Mouse (Mus musculus): ENCODE results near the gene Mapkapk2. TPM values are rescaled to one million over a fixed set of nuclear protein-coding genes. Genes with fewer than 3 reads are reported as not detected.
A peak's percentile ranks its signal among the peaks of the same experiment; 100 is the strongest.

Mapkapk2 gene
- polyA plus RNA-seq, 1 experiment from 2014 or later: 23.1 TPM

DNA sequence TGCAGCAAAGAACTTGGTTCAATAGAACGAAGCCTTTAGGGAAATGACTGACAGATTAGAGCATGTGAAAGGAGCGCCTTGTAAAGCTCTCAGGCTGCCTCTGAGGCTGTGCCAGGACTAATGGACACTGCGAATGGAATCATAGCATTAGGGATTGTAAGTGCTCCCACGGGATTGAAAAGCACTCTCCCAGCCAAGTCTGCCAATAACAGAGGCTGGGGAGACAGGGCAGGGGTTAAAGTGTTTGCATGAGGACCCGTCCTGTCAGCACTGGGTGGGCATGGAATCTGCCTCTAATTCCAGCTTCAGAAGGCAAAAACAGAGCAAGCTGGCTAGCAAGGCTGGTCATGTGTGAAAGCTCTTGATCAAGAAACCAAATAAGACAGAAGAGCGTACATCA, 36.6 kb upstream of the Mapkapk2 start:
- 41% methylated on average over 6 of the region's 6 CpGs for whole genome bisulfite sequencing
- H3K9ac ChIP-seq: peak overlapping the region; percentile 58; the same call in 1 of the 2 replicates
- peak overlapping the region; percentile 64; the same call in 1 of the 2 replicates for H3K27ac ChIP-seq
- H3K4me2 ChIP-seq: peak overlapping the region; percentile 80
- H3K27me3 ChIP-seq: no peaks in the 10 kb centered on the region
- H3K4me3 ChIP-seq: peak overlapping the region; percentile 7; the same call in 1 of the 2 replicates
- no peak for ATAC-seq (ENCODE audit: low FRiP score)
- H3K9me3 ChIP-seq: no peaks in the 10 kb centered on the region
- peaks cover 42% of the 10 kb centered on the region for H3K4me1 ChIP-seq (replicated peaks)
- H3K36me3 ChIP-seq: peaks cover 20% of the 10 kb centered on the region

DNA sequence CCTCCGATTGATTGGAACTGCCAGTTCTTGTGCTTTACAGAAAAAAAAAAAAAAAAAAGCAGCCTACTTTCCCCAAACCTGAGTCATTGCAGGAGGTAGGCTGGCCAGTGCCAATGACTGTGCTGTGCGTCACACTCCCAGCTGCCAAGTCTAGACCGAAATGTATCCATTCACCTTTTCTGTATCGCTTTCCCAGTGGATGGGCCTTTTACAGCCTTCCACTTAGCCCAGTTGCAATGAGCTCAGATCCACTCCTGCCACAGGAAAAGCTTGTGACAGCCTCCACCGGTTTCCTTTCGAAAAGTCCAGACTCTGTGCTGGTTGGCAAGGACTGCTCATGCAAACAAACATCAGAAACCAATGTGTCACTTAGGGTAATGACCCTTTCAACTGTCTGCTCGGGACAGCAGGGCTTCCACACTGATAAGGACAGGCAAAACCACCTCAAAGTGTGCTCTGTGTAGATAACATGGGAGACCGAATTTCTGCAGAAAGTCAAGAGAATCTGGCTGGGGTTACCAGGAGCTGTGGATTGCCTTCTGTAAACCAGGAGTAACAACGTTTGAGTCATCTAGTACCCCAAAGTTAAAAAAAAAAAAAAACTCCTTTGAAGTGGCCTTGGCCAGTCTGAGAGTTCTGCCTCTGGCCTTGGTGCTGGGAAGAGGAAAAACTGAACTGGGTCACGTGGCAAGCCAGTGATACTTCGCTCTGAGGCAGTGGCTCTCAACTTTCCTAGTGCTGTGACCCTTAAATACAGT, 28.5 kb upstream of the Mapkapk2 start:
- Histone ChIP-seq H3K9me3 (no peaks in the 10 kb centered on the region), H3K4me3 (no peak overlapping the region), H3K9ac (no peak overlapping the region), H3K4me1 (replicated peaks) (no peaks in the 10 kb centered on the region), H3K4me2 (no peak overlapping the region), H3K27ac (no peak overlapping the region), H3K36me3 (peaks cover 42% of the 10 kb centered on the region), H3K27me3 (no peaks in the 10 kb centered on the region)
- no peak; the same call in 1 of the 2 replicates for ATAC-seq (ENCODE audit: low FRiP score)
- WGBS: 84% methylated on average over 11 of the region's 11 CpGs

DNA sequence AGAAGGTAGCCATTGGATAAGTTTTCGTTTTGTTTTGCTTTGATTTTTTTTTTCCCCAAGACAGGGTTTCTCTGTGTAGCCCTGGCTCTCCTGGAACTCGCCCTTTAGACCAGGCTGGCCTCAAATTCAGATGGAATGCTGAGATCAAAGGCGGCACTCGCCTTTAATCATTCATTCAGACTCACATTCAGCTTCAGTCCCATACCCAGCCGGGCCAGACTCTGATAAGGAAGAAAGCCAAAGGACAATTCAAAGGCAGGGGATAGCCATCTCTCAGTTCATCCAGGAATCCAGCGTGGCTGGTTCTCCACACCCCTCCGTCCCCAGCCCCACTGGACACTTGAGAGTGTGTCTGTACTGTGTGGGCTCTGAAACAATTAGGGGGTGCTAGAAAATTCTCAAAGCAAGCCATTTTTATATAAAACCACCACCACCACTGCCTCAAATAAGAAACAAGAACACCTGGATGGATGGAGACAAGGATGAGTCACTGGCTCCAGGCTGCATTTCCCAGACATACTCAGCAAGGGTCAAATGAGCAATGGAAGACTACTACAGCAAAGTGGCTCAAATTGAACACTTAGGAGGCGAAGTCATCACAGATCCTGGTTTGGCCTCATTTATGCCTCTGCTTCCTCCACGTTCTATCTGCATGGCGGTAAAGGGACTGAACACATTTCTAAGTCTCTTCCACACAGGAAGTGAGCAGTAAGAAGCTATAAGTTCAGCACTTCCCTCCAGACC, 26.1 kb upstream of the Mapkapk2 start:
- Histone ChIP-seq H3K27ac (no peak overlapping the region), H3K4me1 (replicated peaks) (no peaks in the 10 kb centered on the region), H3K4me3 (no peak overlapping the region), H3K9ac (no peak overlapping the region), H3K4me2 (no peak overlapping the region), H3K27me3 (no peaks in the 10 kb centered on the region), H3K9me3 (no peaks in the 10 kb centered on the region), H3K36me3 (peaks cover 19% of the 10 kb centered on the region)
- ATAC-seq (ENCODE audit: low FRiP score): no peak
- 70% methylated on average over 10 of the region's 10 CpGs for WGBS

DNA sequence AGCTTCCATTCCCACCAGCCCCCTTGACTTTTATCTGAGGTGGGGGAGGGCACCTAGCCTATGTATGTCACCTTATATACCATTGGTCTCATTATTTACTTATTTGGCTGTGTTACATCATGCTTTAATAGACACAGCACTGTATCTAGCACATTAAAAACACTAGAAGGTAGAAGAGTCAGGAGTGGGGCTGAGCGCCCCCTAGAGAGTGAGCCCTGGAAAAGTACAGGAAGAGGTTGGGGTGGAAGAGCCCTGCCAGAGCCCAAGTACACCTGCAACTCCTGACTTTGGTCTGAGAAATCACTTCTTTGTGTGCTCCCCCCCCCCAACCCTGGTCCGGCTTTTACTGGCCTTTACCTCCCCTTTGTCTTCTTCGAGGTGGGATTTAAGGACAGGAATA, 24.4 kb upstream of the Mapkapk2 start:
- Histone ChIP-seq H3K9ac (no peak overlapping the region), H3K4me1 (replicated peaks) (peaks cover 4% of the 10 kb centered on the region), H3K27ac (no peak overlapping the region), H3K4me2 (no peak overlapping the region), H3K9me3 (no peaks in the 10 kb centered on the region), H3K27me3 (no peaks in the 10 kb centered on the region), H3K36me3 (peaks cover 3% of the 10 kb centered on the region), H3K4me3 (no peak overlapping the region)
- 40% methylated on average over 3 of the region's 3 CpGs for WGBS
- no peak for ATAC-seq (ENCODE audit: low FRiP score)

DNA sequence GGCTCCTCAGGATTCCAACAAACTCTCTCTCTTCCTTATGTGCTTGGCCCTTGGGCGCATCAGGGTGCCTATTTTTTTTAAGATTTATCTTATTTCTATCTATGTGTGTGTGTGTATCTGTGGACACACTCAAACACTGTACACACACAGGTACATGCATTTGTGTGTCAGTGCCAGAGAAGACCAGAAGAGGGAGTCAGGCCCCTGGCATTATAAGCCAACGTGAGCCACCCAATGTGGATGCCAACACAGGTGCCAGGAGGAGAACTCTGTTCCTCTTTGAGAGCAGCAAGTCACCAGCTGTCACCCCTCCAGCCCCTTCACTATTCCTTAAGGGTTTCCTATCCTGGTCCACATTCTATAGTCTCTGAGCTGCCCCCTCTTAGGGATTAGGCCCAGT, 21.4 kb upstream of the Mapkapk2 start:
- Histone ChIP-seq H3K4me3 (no peak overlapping the region), H3K36me3 (no peaks in the 10 kb centered on the region), H3K4me1 (replicated peaks) (peaks cover 10% of the 10 kb centered on the region), H3K27ac (no peak overlapping the region), H3K27me3 (0 out of 2 replicates have a peak, but pooled peaks cover 4% of the 10 kb centered on the region), H3K9me3 (no peaks in the 10 kb centered on the region), H3K4me2 (no peak overlapping the region), H3K9ac (no peak overlapping the region)
- no peak for ATAC-seq (ENCODE audit: low FRiP score)
- WGBS: 64% methylated on average over 2 of the region's 2 CpGs

DNA sequence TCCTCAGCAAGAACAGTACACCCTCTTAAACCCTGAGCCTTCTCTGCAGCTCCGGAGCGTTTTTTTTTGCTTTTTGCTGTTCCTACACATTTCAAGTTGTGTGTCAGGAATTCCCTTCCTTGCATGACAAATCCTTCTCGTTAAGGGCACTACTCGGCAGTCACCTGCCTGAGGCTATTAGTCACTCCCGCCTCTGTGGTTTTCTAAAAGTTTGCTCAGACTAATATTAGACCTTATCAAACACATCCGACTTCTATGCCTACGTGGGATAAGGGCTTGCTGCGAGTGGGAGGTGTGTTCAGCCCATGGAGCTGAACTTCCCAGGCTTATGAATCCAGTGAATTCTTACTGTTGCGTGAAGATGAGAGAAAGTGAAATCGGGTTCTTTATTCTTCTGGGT, 20.9 kb upstream of the Mapkapk2 start:
- 0 out of 2 replicates have a peak, but pooled peaks cover 4% of the 10 kb centered on the region for H3K27me3 ChIP-seq
- no peak for ATAC-seq (ENCODE audit: low FRiP score)
- H3K27ac ChIP-seq: no peak overlapping the region
- no peak overlapping the region for H3K4me3 ChIP-seq
- H3K9me3 ChIP-seq: no peaks in the 10 kb centered on the region
- peaks cover 10% of the 10 kb centered on the region for H3K4me1 ChIP-seq (replicated peaks)
- H3K36me3 ChIP-seq: no peaks in the 10 kb centered on the region
- no peak overlapping the region for H3K9ac ChIP-seq
- 79% methylated on average over 10 of the region's 10 CpGs for WGBS
- no peak overlapping the region for H3K4me2 ChIP-seq

DNA sequence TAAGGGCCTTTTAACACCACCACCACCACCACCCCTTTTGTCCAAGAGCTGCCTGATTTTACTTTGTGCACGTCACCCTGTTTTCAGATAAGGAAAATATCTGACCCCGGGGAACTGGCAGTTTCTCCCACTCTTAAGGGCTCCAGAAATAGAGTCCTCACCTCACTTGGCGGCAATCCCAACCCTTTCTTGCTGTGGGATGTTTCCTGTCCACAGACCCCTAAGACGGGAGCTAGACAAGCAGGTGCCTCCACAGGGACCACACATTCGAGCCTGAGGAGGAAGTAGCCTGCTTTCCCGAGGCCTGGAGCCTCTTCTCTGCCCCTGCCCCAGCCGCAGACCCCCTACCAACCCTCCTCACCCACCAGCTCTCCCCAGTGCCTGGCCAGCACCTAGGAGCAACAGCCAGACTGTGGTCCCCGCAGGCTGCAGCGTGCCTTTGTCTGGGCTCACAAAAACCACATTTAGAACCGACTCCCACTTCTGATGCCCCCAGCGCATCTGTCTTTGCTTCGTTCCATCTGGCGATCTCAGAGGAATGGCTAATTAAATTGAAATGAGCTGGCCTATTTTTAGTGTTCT, 18.9 kb upstream of the Mapkapk2 start:
- H3K27me3 ChIP-seq: 0 out of 2 replicates have a peak, but pooled peaks cover 4% of the 10 kb centered on the region
- 48% methylated on average over 13 of the region's 13 CpGs for WGBS
- H3K36me3 ChIP-seq: no peaks in the 10 kb centered on the region
- H3K4me1 ChIP-seq (replicated peaks): peaks cover 10% of the 10 kb centered on the region
- ATAC-seq (ENCODE audit: low FRiP score): peak; percentile 55
- H3K27ac ChIP-seq: peak overlapping the region; percentile 81
- H3K9me3 ChIP-seq: no peaks in the 10 kb centered on the region
- H3K4me3 ChIP-seq: no peak overlapping the region
- H3K4me2 ChIP-seq: no peak overlapping the region
- H3K9ac ChIP-seq: peak overlapping the region; percentile 7; the same call in 1 of the 2 replicates

DNA sequence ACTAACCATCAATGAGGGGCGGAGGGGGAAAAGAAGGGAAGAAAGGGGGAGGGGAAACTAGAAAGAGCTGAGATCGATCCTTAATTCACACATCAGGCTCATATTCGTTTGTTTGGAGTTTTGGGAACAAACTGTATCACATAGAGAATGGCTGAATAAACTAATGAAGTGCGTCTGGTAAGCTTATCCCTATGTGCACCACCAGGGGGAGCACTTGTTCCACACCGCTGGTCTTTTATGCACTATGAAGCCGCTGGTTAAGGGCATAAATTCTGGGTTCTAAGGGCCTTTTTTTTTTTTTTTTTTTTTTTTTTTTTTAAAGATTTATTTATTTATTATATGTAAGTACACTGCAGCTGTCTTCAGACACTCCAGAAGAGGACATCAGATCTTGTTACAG, 18.3 kb upstream of the Mapkapk2 start:
- no peak overlapping the region for H3K4me3 ChIP-seq
- H3K9ac ChIP-seq: no peak overlapping the region
- peaks cover 10% of the 10 kb centered on the region for H3K4me1 ChIP-seq (replicated peaks)
- no peak overlapping the region for H3K27ac ChIP-seq
- peak; percentile 20 for ATAC-seq (ENCODE audit: low FRiP score)
- H3K36me3 ChIP-seq: no peaks in the 10 kb centered on the region
- WGBS: 18% methylated on average over 6 of the region's 6 CpGs
- no peaks in the 10 kb centered on the region for H3K9me3 ChIP-seq
- no peak overlapping the region for H3K4me2 ChIP-seq
- H3K27me3 ChIP-seq: 0 out of 2 replicates have a peak, but pooled peaks cover 4% of the 10 kb centered on the region

DNA sequence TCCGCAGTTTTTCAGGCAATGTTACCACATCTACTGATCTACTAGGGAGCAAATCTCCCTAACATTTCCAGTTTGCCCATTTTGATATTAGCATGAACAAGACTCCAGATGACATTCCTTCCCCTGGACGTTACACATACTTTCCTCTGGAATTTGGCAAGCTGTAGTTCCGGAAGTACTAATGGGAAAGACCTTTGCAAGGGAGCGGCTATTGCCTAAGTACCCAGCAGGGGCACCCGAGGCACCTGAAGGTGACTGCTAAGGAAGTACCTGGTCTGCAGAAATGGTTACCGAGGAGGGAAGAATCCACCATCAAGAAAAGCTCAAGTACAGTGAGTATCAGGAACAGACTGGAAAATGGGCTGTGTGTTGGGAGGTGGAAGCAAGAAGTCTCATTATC, 14.9 kb upstream of the Mapkapk2 start:
- Histone ChIP-seq H3K27me3 (0 out of 2 replicates have a peak, but pooled peaks cover 4% of the 10 kb centered on the region), H3K9ac (no peak overlapping the region), H3K27ac (no peak overlapping the region), H3K9me3 (no peaks in the 10 kb centered on the region), H3K4me2 (no peak overlapping the region), H3K4me3 (no peak overlapping the region), H3K4me1 (replicated peaks) (peaks cover 10% of the 10 kb centered on the region), H3K36me3 (no peaks in the 10 kb centered on the region)
- WGBS: 48% methylated on average over 6 of the region's 6 CpGs
- ATAC-seq (ENCODE audit: low FRiP score): no peak

DNA sequence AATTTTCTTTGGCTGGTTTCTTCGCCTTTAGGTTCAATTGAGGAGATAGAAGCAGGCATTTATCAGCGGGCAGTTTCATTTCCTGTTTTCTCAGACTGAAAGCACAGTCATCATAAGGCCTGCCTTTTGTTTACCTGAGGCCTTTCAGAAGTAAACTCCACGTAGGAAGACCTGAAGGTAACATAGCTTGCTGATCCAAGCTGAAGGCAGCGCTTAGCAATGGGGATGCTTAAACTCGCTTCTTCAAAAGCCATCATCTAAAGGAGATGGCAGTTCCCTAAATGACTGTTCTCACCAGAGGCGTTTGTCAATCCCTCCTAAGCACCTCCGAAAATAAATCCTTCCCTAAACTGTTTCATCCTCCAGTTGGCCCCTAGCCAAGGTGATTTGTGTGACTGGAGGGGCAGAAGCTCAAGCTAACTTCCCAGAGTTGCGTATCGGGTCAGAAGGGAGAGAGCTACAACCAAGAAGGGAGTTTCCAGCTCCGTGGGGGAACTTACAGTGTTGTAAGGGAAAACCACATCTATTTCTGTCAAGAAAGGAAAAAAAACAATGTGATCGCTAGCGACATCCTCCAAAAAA, 13.0 kb upstream of the Mapkapk2 start:
- Histone ChIP-seq H3K27me3 (0 out of 2 replicates have a peak, but pooled peaks cover 4% of the 10 kb centered on the region), H3K27ac (no peak overlapping the region), H3K9me3 (no peaks in the 10 kb centered on the region), H3K4me1 (replicated peaks) (no peaks in the 10 kb centered on the region; the same call in 1 of the 2 replicates), H3K36me3 (no peaks in the 10 kb centered on the region), H3K4me3 (no peak overlapping the region), H3K9ac (no peak overlapping the region), H3K4me2 (no peak overlapping the region)
- WGBS: 82% methylated on average over 12 of the region's 12 CpGs
- ATAC-seq (ENCODE audit: low FRiP score): no peak

DNA sequence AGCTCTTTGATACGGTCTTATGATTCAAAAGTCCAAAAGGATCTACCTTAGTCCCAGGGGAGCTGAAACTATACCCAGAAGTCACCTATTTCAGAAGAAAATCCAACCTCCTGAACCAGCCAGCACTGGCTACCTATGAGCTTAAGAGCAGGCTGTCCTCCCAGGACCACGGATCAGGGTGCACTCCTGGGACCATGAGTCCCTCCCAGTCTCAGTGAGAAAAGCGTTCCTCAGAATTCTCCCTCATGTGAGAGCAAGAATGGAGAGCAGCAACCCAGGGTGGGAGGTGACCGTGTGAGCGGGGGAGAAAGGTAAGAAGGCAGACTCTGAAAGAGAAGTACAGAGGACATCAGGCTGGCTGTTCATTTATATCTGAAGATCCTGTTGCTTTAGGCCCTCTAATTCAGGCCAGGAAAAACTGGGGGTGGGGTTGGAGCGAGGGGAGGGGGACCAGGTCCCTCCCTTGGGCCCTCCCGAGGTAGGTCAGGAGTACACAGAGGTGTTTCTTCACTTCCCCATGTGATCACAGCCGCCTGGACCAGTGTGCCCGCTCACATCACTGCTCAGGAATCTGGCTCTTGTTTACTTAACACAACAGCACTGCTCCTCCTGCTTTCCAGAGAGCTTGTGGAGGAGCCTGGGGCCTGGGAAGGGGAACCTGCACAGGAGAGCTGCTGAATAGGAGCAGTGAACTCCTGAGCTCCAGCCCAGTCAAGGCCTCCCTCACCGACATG, 10.1 kb upstream of the Mapkapk2 start:
- Histone ChIP-seq H3K9me3 (no peaks in the 10 kb centered on the region), H3K36me3 (no peaks in the 10 kb centered on the region), H3K4me1 (replicated peaks) (no peaks in the 10 kb centered on the region; the same call in 1 of the 2 replicates), H3K4me3 (no peak overlapping the region), H3K27ac (no peak overlapping the region), H3K9ac (no peak overlapping the region), H3K27me3 (0 out of 2 replicates have a peak, but pooled peaks cover 4% of the 10 kb centered on the region), H3K4me2 (no peak overlapping the region)
- WGBS: 65% methylated on average over 10 of the region's 10 CpGs
- ATAC-seq (ENCODE audit: low FRiP score): no peak
